Mouse (Mus musculus) heart, postnatal 14 days (tissue): ENCODE data around the gene Stim1. TPM values are rescaled to one million over a fixed set of nuclear protein-coding genes. Genes with fewer than 3 reads are reported as not detected.
"Not testable (repeated sequence)": the region's sequence is repeated elsewhere in the genome, so short reads cannot be mapped to it uniquely, and the experiment has no call there.

Experiments
- DNase-seq, 2 experiments: peaks; one replicate each; pipeline ENCODE4 v3.0.0; 2021 to 2022
- intact Hi-C: fragments of 180-260 bp; cut with DNase I; formaldehyde crosslinking; loops from one replicate; pipeline ENCODE4 v1.15.1; 2025
- total RNA-seq, 2 experiments: library from RNA; stranded (reverse); gene quantifications; 2 replicates each; pipeline ENCODE4 v1.2.3; 2021

Gene Stim1
- total RNA-seq, 2 experiments from 2014 or later = 25.8 to 30.2 TPM

- DNase-seq = peak; percentile 47 to 54
- intact Hi-C loops = loop anchor here (5.0 kb wide), 1 partner anchor 79 kb away; the partner anchor contains the start of gene Stim1
These were observed 78.3 kb downstream of the Stim1 start for GRCm38 (mm10) chr7:102345893-102346292.

DNA sequence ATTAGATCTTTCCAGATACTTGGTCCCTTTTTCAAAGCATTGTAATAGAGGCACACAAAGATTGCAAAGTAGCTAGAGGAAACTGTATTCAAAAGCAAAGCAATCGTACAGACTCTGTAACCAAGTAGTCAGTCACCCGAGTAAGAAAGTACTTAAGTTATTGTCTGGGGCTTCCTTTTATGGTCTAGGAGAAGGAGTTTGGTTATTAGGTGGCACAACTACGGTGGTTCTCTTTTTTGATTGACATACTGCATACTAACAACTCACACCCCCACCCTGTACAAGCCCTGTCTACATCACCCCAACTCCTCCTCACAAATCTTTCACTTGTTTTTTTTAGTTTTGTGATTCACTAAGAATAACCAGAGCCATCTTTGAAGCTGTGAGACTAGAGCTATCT, 79.7 kb downstream of the Stim1 start:
- no peak for DNase-seq
- intact Hi-C loops = loop anchor here (5.0 kb wide), 1 partner anchor 80 kb away; the partner anchor contains the start of gene Stim1

GRCm38 (mm10) chr7:102348681-102349080, 81.1 kb downstream of the Stim1 start:
- no peak for DNase-seq
- intact Hi-C loops = loop anchor here (5.0 kb wide), 1 partner anchor 81 kb away; the partner anchor contains the start of gene Stim1

DNA sequence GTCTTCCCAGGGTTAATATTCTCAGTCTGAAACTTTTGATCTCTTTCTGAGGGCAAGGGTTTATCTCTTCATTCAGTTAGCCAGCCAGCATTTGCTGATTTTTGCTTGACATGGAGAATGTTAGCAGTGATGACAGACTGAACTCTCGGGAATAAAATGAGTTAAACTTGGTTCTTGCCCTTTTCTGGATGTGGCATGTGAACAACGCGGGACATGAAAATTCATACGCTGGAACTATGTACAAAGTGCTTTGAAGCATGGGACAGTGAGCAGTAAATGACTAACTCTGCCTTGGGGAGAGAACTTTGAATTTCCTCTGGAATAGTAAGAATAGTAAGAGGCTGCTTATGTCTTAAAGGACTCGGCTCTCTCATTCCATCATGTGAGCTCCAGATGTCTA, 81.6 kb downstream of the Stim1 start:
- intact Hi-C loops = loop anchor here (5.0 kb wide), 1 partner anchor 82 kb away; the partner anchor contains the start of gene Stim1
- no peak for DNase-seq

DNA sequence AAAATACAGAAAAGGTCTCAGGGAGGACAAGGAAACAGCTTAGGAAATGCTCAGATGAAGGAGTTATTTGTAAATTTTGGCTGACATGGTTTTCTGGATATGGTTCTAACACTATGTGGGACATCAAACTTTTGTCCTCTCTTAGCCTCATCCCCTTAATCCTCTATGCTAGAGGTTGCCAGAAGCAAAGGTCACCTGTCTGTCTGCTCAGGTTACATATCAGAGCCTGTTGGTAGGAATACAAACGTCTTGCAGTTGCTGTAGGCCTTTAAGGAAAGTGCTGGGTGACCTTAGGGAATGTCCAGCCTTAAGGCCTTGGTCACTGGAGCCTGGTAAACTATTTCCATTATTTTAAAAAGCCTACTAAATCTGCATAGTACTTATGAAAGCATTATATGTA, 85.8 kb downstream of the Stim1 start:
- intact Hi-C loops = no loop called here
- DNase-seq = no peak

GRCm38 (mm10) chr7:102358124-102358523, 90.5 kb downstream of the Stim1 start:
- intact Hi-C loops = no loop called here
- DNase-seq = no peak

DNA sequence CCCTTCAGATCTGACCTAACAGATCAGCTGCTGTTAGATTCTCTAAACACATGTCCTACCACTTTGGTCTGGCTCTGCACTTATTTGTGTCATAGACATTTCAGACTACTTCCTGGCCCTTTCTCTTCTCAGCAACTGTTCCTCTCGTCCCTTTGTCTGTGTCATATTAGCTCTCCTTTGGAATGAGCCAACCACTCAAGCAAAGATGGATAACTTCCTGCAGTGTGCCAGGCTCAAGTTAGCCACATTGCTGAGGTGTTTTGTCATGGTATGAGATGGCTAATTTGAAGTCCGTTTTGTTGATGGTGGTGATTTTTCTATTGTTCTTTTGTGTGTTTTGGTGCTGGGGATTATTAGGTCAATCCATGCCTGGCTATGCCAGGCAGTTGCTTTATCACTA, 93.7 kb downstream of the Stim1 start:
- DNase-seq = no peak
- intact Hi-C loops = no loop called here

DNA sequence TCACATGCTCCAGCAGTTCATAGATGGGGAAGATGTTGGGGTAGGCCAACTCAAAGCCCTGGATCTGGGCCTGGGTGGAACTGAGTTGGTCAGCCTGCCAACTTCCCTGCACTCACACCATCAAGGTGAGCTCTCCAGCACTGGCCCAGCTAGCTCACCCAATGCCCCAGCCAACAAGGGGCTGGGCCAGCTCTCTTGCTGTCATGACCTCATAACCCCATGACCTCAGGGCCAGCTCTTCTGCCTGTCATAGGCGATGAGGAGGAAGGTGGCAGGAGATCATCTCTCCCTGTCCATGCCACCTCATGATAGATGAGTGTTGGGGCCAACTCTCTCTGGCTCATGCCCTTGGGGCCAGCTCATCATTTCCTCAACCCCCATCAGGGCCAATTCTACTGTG, 96.2 kb downstream of the Stim1 start:
- no peak for DNase-seq
- intact Hi-C loops = no loop called here

- intact Hi-C loops = no loop called here
- DNase-seq = peak; percentile 30 to 38
These were observed 102.1 kb downstream of the Stim1 start for GRCm38 (mm10) chr7:102369661-102370060.

DNA sequence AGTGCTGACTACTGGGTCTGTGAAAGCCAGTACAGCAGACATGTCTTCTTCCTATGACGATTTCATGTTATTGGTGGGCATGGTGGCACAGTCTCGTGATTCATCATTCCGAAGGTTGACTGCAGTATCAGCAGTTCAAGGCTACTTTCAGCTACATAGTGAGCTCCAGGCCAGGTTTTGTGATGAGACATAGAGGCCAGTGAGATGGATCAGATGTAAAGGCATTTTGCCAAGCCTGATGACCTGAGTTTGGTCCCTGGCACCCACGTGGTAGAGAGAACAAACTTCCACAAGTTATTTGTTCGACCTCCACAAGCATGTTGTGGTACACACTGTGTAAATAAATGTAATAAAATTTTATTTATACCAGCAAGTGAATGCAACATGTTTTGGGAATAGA, 102.9 kb downstream of the Stim1 start:
- intact Hi-C loops = no loop called here
- DNase-seq = no peak

DNA sequence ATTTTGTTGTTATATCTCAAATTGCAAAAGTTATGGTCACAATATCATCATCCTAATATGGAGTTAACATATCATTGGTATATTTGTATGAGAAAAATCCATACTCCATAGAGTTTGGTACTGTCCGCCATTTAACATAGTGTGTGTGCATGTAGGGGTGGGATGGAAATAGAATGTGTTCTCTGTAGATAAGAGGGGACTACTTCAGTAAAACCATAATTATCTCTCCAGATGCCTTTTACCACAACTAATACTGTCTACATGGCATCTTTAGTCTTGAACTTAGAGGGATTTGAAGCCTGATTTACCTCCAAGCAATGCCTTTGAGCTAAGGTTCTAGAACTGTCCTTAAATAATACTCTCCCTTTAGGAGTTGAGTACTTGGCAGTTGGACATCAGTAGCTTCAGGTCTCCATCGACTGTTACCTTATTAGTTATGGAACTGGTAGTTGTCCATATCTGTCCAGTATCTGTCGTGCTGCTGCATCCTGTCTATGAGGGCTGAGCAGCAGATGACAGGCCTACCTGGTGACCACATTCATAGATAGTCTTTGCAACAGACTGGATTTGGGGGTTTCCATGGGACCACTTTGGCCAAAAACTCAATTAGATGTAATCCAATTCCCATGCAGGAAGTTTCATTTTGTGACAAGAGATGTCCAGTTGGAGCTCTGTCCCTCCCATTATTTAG, 105.9 kb downstream of the Stim1 start:
- DNase-seq = no peak
- intact Hi-C loops = no loop called here

DNA sequence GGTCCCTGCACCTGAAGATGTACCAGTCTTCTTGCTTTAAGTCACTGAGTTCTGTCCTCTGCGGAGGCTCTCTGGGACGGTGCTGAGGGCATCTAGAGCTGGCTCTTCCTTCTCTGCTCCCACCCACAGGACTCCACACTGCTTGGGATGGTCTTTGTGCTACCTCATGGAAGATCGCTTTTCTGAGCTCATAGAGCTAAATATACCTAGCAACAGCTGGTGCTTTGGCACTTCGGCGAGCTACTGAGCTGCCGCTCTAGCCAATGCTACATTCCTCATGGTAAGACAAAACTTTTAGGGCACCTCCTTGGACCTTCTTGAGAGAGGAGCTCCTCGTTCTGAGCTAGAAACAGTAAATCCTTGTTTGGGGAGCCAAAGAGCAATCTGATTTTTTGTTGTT, 115.6 kb downstream of the Stim1 start:
- intact Hi-C loops = no loop called here

GRCm38 (mm10) chr7:102385973-102386372, 118.4 kb downstream of the Stim1 start:
- intact Hi-C loops = no loop called here
- DNase-seq = no peak

More for the DNA sequence above, 115.6 kb downstream of the Stim1 start:
- peak in 1 of 2 experiments; percentile 41 for DNase-seq

- intact Hi-C loops = no loop called here
- peak; percentile 30 to 48 for DNase-seq
These were observed 121.5 kb downstream of the Stim1 start for GRCm38 (mm10) chr7:102389082-102389481.

DNA sequence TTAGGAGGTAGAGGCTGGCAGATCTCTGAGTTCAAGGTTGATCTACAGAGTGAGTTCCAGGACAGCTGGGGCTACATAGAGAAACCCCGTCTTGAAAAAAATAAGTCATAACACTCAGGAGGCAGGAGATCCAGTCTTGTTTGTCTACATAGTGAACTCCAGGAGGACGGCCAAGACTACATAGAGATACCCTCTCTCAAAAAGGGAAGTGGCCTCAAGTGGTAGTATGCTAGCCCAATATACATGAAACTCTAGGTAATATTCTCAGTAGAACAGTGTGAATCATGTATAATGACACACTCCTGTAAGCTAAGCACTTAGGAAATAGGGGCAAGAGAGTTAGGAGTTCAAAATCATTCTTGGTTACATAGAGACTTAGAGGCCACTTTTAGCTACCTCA, 126.3 kb downstream of the Stim1 start:
- DNase-seq = no peak
- intact Hi-C loops = no loop called here

GRCm38 (mm10) chr7:102395894-102396293, 128.3 kb downstream of the Stim1 start:
- intact Hi-C loops = no loop called here
- peak; percentile 8 to 18 for DNase-seq

- intact Hi-C loops = no loop called here
- DNase-seq = no peak
These were observed 128.7 kb downstream of the Stim1 start for GRCm38 (mm10) chr7:102396331-102396730.

- intact Hi-C loops = no loop called here
These were observed 131.7 kb downstream of the Stim1 start for GRCm38 (mm10) chr7:102399180-102399731.

GRCm38 (mm10) chr7:102404118-102404517, 136.5 kb downstream of the Stim1 start:
- intact Hi-C loops = no loop called here

More at GRCm38 (mm10) chr7:102399180-102399731, 131.7 kb downstream of the Stim1 start:
- DNase-seq = no peak

DNA sequence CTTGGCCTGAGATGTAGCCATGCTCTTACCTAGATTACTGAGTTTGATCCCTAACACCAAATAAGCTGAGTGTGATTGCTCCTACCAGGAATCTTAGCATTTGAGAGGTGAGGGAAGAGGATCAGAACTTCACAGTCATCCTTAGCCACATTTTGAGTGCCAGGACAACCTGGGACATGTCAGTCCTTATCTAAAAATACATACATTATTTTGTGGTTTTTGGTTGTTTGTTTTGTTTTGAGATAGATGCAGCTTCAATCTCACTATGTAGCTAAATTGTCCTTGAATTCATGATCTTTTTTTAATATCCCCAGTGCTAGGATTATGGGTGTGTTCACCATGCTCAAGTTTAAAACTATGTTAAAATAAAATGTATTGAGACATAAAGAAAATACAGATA, 139.8 kb downstream of the Stim1 start:
- intact Hi-C loops = no loop called here
- DNase-seq = no peak

More at GRCm38 (mm10) chr7:102404118-102404517, 136.5 kb downstream of the Stim1 start:
- DNase-seq = no peak

DNA sequence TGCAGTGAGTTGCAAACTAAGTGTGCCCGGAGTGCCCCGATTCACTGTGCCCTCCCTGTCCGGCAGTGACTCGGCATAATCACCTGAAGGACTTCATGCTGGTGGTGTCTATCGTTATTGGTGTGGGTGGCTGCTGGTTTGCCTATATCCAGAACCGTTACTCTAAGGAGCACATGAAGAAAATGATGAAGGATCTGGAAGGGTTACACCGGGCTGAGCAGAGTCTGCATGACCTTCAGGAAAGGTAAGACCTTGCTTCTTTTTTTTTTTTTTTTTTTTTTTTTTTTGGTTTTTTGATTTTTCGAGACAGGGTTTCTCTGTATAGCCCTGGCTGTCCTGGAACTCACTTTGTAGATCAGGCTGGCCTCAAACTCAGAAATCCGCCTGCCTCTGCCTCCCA, 147.7 kb downstream of the Stim1 start:
- DNase-seq = not testable (repeated sequence)
- intact Hi-C loops = loop anchor here (5.0 to 10.0 kb wide), 2 partner anchors 83 to 220 kb away; no protein-coding TSS in a partner anchor

DNA sequence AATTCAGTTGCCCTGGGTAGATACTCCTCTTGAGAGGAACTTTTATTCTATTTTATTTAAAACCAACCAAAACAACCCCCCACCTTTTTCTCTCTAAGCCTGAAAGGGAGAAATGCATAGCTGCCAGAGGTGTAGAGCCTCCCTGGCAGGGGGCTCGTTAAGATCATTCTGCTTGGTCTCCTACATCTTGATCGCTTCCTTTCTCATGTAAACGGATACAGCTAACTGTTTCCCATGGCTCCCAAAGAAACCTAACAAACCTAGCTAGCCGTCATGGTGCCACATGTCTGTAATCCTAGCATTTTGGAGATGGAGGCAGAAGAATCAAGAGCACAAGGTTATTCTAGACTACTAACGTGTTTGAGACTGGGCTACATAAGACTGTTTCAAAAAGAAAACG, 148.2 kb downstream of the Stim1 start:
- intact Hi-C loops = loop anchor here (2.0 to 10.0 kb wide), 4 partner anchors 84 to 221 kb away; partner anchors contain the start of gene Stim1
- no peak for DNase-seq
